Mouse (Mus musculus) embryonic fibroblast, embryonic 13.5 days (primary cell): ENCODE results near the gene Slc38a2. TPM values are rescaled to one million over a fixed set of nuclear protein-coding genes. Genes with fewer than 3 reads are reported as not detected.
A peak's percentile ranks its signal among the peaks of the same experiment; 100 is the strongest.

Experiments
- H3K27ac ChIP-seq: 2 replicates; pipeline ENCODE4 v1.5.1; 2012; ENCODE audit warnings: low read length, control low read depth, inconsistent platforms; ENCODE audit not compliant: insufficient read depth
- H3K4me1 ChIP-seq: 2 replicates; pipeline ENCODE4 v1.6.1; 2011; ENCODE audit warnings: low read length; ENCODE audit not compliant: control insufficient read depth, insufficient read depth
- H3K4me3 ChIP-seq: 2 replicates; pipeline ENCODE4 v1.5.1; 2011; ENCODE audit warnings: mild to moderate bottlenecking, control low read depth, low read length; ENCODE audit not compliant: insufficient read depth
- CTCF ChIP-seq: IDR thresholded peaks from 2 replicates; pipeline ENCODE4 v1.5.1; 2011; ENCODE audit warnings: mild to moderate bottlenecking, control low read depth, low read length, moderate library complexity, borderline replicate concordance; ENCODE audit not compliant: insufficient read depth
- POLR2A ChIP-seq: IDR thresholded peaks from 2 replicates; pipeline ENCODE4 v1.6.1; 2011; ENCODE audit warnings: low read depth, mild to moderate bottlenecking, control low read depth, low read length, moderate library complexity
- polyA plus RNA-seq: library from polyadenylated mRNA; stranded (reverse); fragments of >200 nt; gene quantifications from 2 replicates; pipeline ENCODE4 v1.2.4, GENCODE M21; 2011; ENCODE audit warnings: low read depth; ENCODE audit not compliant: missing spikeins, insufficient read length

Gene Slc38a2
- polyA plus RNA-seq, 1 experiment = 197 TPM

DNA sequence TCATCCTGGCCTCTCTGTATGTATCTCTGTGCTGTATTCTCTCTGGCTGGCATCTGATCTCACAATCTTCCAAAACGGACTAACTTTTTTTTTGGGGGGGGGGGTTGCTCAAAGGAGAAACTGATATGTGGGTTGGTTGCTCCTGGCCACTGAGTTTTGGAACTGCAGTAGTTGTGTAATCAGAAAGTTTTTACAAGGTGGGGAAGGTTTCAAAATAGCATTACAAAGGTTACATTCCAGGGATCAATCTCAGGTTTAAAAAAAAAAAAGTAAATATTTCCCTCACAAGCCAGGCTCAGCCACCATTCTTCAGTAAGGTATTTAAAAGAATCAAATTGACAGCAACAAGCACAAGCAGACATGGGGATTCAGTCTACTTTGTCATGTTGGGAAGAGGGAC lies 25.4 kb downstream of the Slc38a2 start:
- no peak for TF ChIP-seq POLR2A
- no peak for TF ChIP-seq CTCF
- Histone ChIP-seq H3K27ac (no peak overlapping the region), H3K4me1 (no peaks in the 10 kb centered on the region), H3K4me3 (no peak overlapping the region)

DNA sequence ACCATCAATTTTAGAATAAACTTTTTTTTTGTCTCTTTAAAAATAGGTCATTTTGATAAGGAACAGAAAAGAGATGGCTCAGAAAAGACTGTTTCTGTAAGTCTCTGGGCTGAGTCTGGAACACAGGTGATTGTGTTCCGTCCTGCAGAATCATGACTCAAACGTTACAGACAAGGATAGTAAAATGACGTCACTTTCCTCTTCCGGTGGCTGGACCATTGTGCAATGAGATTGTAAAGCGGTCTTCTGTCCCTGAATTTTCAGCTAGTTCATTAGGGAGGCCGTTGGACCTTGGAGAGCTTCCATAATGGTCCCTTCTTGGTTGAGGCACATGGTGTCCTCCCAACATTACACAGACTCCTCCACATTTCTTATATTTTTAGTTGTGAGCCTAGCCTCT lies 29.8 kb downstream of the Slc38a2 start:
- no peak overlapping the region for H3K27ac ChIP-seq
- peaks cover 2% of the 10 kb centered on the region; the same call in 1 of the 2 replicates for H3K4me1 ChIP-seq
- TF ChIP-seq POLR2A (no peak), CTCF (no peak)
- H3K4me3 ChIP-seq = no peak overlapping the region

DNA sequence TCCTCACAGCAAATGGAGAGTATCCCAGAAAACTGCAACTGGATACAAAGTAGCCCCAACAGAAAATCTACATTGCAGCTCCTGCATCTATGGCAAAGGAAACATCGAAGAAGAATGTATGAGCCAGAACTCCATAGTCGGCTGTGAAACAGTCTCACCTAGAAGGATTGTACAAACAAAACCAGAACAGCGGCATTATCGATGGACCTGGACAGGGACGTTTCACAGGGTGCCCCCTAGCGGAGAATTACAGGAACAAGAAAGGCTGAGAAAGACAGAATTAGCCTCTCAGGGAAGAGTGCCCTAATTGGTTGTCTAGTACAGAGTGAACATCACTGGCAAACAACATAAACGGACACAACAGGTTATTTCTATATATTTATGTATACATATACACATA lies 32.9 kb downstream of the Slc38a2 start:
- Histone ChIP-seq H3K4me3 (no peak overlapping the region), H3K4me1 (peaks cover 2% of the 10 kb centered on the region; the same call in 1 of the 2 replicates), H3K27ac (no peak overlapping the region)
- peak; percentile 41; the same call in 1 of the 2 replicates for TF ChIP-seq CTCF
- no peak for TF ChIP-seq POLR2A

DNA sequence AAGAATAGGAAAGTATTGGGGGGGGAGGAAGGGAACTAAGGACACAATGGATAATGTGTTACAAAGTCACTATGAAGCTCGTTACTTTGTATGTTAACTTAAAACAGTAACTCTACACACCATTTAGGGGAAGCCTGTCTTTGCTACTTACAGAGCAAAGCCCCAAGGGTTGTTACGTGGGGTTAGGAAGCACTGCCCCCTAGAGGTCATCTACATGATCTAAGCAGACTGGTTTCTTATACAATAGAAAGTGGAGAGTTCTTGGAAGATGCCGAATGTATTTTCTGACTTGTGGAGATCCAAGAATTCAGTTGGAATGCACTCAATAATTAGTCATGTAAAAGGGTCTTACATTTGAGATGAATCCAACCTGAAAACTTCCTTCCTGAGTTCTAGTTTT lies 33.6 kb downstream of the Slc38a2 start:
- Histone ChIP-seq H3K4me1 (peaks cover 2% of the 10 kb centered on the region; the same call in 1 of the 2 replicates), H3K27ac (no peak overlapping the region), H3K4me3 (no peak overlapping the region)
- TF ChIP-seq POLR2A (no peak), CTCF (no peak)

DNA sequence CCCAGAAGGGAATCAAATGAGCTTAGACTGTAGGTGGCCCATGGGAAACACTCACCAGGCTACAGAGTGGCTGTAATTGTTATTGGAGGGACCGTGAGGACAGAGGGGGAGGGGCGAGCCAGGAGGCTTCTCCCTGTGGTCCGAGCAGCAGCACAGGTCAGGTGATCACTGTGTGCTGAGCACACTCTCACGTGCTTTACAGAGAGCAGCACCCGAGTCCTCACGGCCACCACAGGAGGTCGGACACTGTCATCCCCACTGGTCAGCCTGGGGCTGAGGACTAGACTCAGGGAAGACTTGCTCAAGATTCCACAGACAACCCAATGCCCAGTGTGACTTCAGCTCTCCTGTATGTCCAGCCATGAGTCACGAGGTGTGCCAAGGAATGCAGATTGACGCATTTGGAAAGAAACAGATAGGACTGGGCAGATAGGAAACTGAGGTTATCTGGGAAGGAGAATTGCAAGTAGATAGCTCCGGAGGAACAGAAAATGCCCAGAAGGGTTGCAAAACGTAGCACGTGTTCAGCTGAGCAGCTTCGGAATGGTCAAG lies 38.9 kb downstream of the Slc38a2 start:
- no peak overlapping the region for H3K27ac ChIP-seq
- H3K4me1 ChIP-seq = no peaks in the 10 kb centered on the region
- TF ChIP-seq CTCF = no peak
- no peak for TF ChIP-seq POLR2A
- H3K4me3 ChIP-seq = no peak overlapping the region

DNA sequence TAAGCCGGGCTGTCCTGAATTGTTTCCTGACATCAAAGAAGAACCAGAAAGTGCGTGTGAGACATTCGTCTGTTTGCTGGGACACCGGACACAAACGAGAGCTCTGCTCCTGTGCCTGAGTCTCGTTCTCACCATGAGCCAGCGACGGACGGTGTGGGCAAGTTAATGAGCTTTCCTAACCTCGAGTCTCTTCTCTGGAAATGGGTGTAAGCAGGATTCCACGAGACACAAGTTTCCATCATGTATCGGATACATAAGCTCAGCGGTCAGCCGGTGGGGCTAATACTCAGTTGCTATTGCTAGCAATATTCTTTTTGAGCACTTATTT lies 41.3 kb downstream of the Slc38a2 start:
- Histone ChIP-seq H3K4me1 (no peaks in the 10 kb centered on the region), H3K4me3 (no peak overlapping the region), H3K27ac (no peak overlapping the region)
- TF ChIP-seq POLR2A = no peak
- TF ChIP-seq CTCF = no peak

DNA sequence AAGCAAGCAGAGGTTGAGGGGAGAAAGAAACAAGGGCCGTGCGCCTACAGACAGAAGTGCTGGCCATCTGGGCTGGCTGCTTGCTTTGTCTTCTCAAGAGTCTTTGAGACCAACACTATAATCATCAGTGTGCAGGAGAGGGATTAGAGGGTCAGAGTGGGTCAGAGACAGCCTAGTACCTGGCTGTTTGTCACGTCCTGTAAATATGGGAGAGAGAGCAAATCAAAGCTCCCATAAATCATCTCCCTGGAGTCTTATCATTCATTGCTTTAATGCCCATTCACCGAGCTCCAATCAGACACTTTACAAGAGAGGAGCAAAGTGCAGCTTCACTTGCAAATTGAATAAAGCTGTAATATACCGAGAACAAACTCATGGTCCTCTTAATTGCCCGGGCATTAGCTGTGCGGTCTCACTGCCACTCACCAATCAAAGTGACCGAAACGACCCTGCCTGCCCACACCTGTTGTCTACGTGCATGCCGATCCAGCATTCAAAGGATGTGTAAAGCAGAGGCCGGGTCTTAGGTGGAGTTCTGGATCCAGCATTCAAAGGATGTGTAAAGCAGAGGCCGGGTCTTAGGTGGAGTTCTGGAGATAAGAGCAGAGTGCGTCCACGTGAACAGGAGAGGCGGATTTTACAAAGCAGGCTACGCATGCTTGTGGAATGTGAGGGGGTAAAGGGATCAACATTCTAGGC lies 41.8 kb downstream of the Slc38a2 start:
- TF ChIP-seq POLR2A (no peak), CTCF (no peak)
- no peak overlapping the region for H3K4me3 ChIP-seq
- H3K4me1 ChIP-seq = no peaks in the 10 kb centered on the region
- H3K27ac ChIP-seq = no peak overlapping the region

DNA sequence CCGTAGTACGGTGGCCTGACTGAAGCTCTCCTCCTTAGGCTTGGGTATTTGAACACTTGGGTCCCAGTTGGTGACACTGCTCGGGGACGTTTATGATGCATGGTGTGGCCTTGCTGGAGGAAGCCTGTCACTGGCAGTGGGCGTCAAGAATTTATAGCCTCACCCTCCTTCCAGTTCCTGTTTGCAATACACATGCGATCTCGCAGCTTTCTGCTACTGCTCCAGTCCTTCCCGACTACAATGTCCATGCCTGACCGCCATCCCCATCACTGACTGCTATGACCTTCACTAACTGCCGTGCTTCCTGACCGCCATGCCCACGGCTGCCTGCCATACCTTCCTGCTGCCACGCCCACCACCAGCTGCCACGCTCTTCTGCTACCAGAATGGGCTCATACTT lies 44.0 kb downstream of the Slc38a2 start:
- Histone ChIP-seq H3K27ac (no peak overlapping the region), H3K4me3 (no peak overlapping the region), H3K4me1 (no peaks in the 10 kb centered on the region)
- TF ChIP-seq POLR2A (no peak), CTCF (no peak)

DNA sequence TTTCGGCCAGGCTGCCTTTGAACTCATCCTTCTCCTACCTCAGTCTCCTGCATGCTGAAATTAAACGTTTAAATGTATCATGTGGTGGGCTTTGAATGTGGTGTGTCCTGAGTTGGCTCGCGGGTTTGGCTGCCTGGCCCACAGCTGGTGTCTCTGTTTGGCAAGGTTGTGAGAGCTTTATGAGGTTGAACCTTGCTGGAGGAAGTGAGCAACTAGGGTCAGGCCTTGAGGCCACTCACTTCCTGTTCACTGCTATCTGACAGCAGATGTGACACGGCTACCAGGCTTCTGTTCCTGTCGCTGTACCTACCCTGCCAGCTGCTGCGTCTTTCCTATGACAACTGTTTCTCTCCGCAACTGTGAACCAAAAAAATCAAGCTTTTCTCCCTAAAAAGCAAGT lies 44.8 kb downstream of the Slc38a2 start:
- no peaks in the 10 kb centered on the region for H3K4me1 ChIP-seq
- H3K4me3 ChIP-seq = no peak overlapping the region
- no peak overlapping the region for H3K27ac ChIP-seq
- TF ChIP-seq CTCF (no peak), POLR2A (no peak)

DNA sequence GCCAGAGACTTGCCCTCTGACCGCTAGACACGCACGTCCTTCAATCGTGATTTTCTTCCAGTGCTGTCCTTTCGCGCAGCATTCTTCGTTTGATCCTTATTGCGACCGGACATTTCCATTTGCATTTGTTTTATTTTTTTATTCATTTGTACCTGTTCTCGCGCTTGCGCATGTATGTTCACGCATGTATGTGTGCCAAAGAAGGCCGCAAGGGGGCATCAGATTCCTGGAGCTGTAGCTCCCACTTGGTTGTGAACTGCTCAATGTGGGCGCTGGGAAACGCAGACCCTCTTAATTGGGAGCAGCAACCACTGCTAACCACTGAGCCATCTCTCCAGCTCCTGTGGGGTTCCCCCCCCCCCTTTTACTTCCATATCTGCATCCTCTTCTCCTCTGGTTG lies 46.5 kb downstream of the Slc38a2 start:
- Histone ChIP-seq H3K27ac (no peak overlapping the region), H3K4me1 (no peaks in the 10 kb centered on the region), H3K4me3 (no peak overlapping the region)
- no peak for TF ChIP-seq CTCF
- TF ChIP-seq POLR2A = no peak
